In the genomic region with DNA sequence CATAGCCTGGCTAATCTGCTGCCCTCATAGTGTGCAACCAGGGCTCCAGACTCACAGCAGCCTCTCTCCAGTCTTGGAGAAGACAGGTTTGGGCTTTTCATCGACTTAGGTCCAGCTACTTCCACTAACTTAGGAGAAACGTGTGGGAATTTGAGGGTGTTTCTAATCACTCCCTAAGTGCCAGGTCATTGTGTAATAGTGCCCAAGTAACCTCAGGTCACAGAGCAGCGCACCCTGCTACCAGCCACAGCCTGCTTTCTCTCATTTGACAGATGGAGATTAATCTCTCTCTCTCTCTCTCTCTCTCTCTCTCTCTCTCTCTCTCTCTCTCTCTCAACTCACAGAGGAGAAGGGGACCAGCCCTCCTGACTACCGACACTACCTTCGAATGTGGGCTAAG, we compare ENCODE assay signal across 23 mouse cellular contexts. TPM values are rescaled to one million over a fixed set of nuclear protein-coding genes. Genes with fewer than 3 reads are reported as not detected.
DNase-seq lines count a peak whose midpoint lies in the region; TF ChIP-seq lines count a peak whose summit lies in the region.
"Had no signal": no experiment of that assay in that cellular context is flagged by ENCODE, and none has a peak within 500 bp of the region (broad histone marks: within the 10 kb centered on the region; RNA-seq: fewer than 3 reads in every experiment).

No protein-coding gene starts in this region.

- no peak overlapping the region for H3K4me3 ChIP-seq in kidney, adult 2 months (ENCODE audit: insufficient read depth, low read depth, low read length)
- H3K4me3 ChIP-seq: embryonic facial prominence, embryonic 13.5 days; embryonic facial prominence, embryonic 15.5 days; erythroblast, embryonic 14.5 days; forebrain, embryonic 10.5 days; forebrain, embryonic 12.5 days had no signal

- no peaks in the 10 kb centered on the region; the same call in 1 of the 2 replicates for H3K36me3 ChIP-seq in kidney, adult 2 months (ENCODE audit: control insufficient read depth, insufficient read depth, low read length)

- no peak overlapping the region for H3K27ac ChIP-seq in kidney, adult 2 months (ENCODE audit: insufficient read depth, low read depth, low read length)
- H3K27ac ChIP-seq: embryonic facial prominence, embryonic 13.5 days; embryonic facial prominence, embryonic 15.5 days; forebrain, embryonic 10.5 days; forebrain, embryonic 12.5 days had no signal

- no peak for TF ChIP-seq CTCF in kidney, adult 2 months (conservative IDR thresholded peaks at IDR 0.05; ENCODE audit: insufficient read depth, insufficient read length, low read depth, low read length)

- H3K4me1 ChIP-seq in kidney, adult 2 months (ENCODE audit: control insufficient read depth, insufficient read depth, low read length): 0 out of 2 replicates have a peak, but pooled peaks cover 5% of the 10 kb centered on the region
- H3K4me1 ChIP-seq: embryonic facial prominence, embryonic 13.5 days; embryonic facial prominence, embryonic 15.5 days; forebrain, embryonic 10.5 days; forebrain, embryonic 12.5 days had no signal

- WGBS in kidney, adult 2 months: 67% methylated on average over 5 of the region's 5 CpGs

- H3K27me3 ChIP-seq in kidney, adult 2 months (replicated peaks; ENCODE audit: control insufficient read depth, insufficient read depth, low read length): no peaks in the 10 kb centered on the region
- H3K27me3 ChIP-seq: CH12.LX; embryonic facial prominence, embryonic 13.5 days; embryonic facial prominence, embryonic 15.5 days; forebrain, embryonic 12.5 days; Patski had no signal

- peak; percentile 47 for DNase-seq in kidney, adult 2 months
- DNase-seq in kidney, postnatal 4 days: no peak
- peak; percentile 24 to 50 for DNase-seq in kidney, postnatal 36 days
- no peak for DNase-seq in kidney, postnatal 14 days
- peak; percentile 81 for DNase-seq in adipocyte (ENCODE audit: low spot score)
- DNase-seq: adrenal gland, adult 2 months; adrenal gland, postnatal 10 days; adrenal gland, postnatal 25 days; B cell, adult 2 months; cerebellum, adult 11 months; cerebellum, adult 18-20 months; cerebellum, adult 8-10 months; cerebellum, adult 9-11 months; cerebellum, postnatal 14 days; cerebellum, postnatal 36 days; embryo, embryonic 11 days had no signal

- TF ChIP-seq POLR2A in kidney, adult 2 months (IDR thresholded peaks at IDR 0.05; ENCODE audit: low read depth, low read length): no peak

RNA-seq across cellular contexts. Expression of a gene that starts 5.9 kb away (rescaled TPM):
- 21.0 and 21.1 TPM in 2 replicates for polyA plus RNA-seq in kidney, adult 2 months (2012; rRNA removed)

RNA-seq across cellular contexts. Expression of a gene that starts 37.2 kb away (rescaled TPM):
- 52.2 and 60.9 TPM in 2 replicates for polyA plus RNA-seq in kidney, adult 2 months (2012; rRNA removed)

RNA-seq across cellular contexts. Expression of a gene that starts 42.3 kb away (rescaled TPM):
- polyA plus RNA-seq in kidney, adult 2 months (2012; rRNA removed): 337 and 344 TPM in 2 replicates

RNA-seq across cellular contexts. Expression of a gene that starts 42.3 kb away (rescaled TPM):
- 85.4 and 105 TPM in 2 replicates for polyA plus RNA-seq in kidney, adult 2 months (2012; rRNA removed)

Comparison
In these comparisons a context has a peak if more than half of its experiments do, and no peak if none do; other contexts are left out.
1. DNase-seq: peak in kidney, adult 2 months (single experiment), kidney, postnatal 36 days (2 of 2) and adipocyte (single experiment); none in kidney, postnatal 4 days (0 of 2) and kidney, postnatal 14 days (single experiment).